Mouse (Mus musculus) layer of hippocampus, adult 2 months (tissue): ENCODE measurements around the gene Nek4. TPM values are rescaled to one million over a fixed set of nuclear protein-coding genes. Genes with fewer than 3 reads are reported as not detected.

Experiments used
- DNase-seq, 2 experiments: peaks; one replicate each; pipeline ENCODE4 v3.0.0; 2022; ENCODE audit warnings: low spot score in 2 of 2
- H3K27ac ChIP-seq: fragments of 200-600 bp; 2 replicates; pipeline ENCODE4 v1.8.1; 2022
- H3K4me3 ChIP-seq: fragments of 200-600 bp; 2 replicates; pipeline ENCODE4 v1.8.1; 2022; ENCODE audit warnings: mild to moderate bottlenecking
- CTCF ChIP-seq: fragments of 200-600 bp; conservative IDR thresholded peaks from 2 replicates; pipeline ENCODE4 v1.8.1; 2022; ENCODE audit warnings: antibody characterized with exemption, mild to moderate bottlenecking, moderate library complexity
- long read RNA-seq, 2 experiments: library from polyadenylated mRNA; stranded (forward); transcript quantifications; one replicate each; pipeline ENCODE4 v2.0.0; 2021; ENCODE audit warnings: borderline mapping rate in 2 of 2
- total RNA-seq, 2 experiments: library from RNA; stranded (reverse); gene quantifications; 2 replicates each; pipeline ENCODE4 v1.2.3; 2021

The Nek4 gene
- total RNA-seq, result 10 to 100 TPM; 19.1 to 21.9 TPM
- long read RNA-seq, experiment 1, full-length matches to known transcripts, result 12 of 19 reads
- long read RNA-seq, experiment 1, partial matches to known transcripts, result 4 of 19 reads
- long read RNA-seq, experiment 1, other reads (novel, unspliced or antisense), result 3 of 19 reads
- long read RNA-seq, experiment 2, full-length matches to known transcripts, result 16 of 25 reads
- long read RNA-seq, experiment 2, partial matches to known transcripts, result 3 of 25 reads
- long read RNA-seq, experiment 2, other reads (novel, unspliced or antisense), result 6 of 25 reads

GRCm38 (mm10) chr14:30951154-30951825 lies at the start of gene Nek4:
Gene Nek4, plus strand, starts transcription at chr14:30951377.
- peak; percentile 96 to 98 for DNase-seq
- peak; percentile 56 for TF ChIP-seq CTCF
- H3K27ac ChIP-seq, result peak within 1 kb of the TSS; percentile 89
- H3K4me3 ChIP-seq, result peak within 1 kb of the TSS; percentile 85

DNA sequence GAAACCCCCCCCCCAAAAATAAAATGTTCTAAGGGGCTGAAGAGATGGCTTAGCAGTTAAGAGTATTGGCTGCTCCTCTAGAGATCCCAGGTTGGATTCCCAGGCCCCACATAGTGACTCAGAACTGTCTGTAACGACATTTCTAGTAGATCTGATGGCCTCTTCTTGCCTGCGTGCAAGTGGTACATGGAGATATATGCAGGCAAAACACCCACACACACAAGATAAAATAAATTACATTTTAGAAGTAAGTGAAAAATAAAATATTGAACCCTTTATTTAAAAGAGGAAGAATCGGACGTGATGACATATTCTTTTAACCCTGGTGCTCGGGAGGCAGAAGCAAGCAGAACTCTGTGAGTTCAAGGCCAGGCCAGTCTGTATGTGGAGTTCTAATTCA lies 48.5 kb upstream of the Nek4 start:
- DNase-seq, result no peak
- H3K4me3 ChIP-seq, result no peak overlapping the region
- H3K27ac ChIP-seq, result no peak overlapping the region
- TF ChIP-seq CTCF, result no peak

DNA sequence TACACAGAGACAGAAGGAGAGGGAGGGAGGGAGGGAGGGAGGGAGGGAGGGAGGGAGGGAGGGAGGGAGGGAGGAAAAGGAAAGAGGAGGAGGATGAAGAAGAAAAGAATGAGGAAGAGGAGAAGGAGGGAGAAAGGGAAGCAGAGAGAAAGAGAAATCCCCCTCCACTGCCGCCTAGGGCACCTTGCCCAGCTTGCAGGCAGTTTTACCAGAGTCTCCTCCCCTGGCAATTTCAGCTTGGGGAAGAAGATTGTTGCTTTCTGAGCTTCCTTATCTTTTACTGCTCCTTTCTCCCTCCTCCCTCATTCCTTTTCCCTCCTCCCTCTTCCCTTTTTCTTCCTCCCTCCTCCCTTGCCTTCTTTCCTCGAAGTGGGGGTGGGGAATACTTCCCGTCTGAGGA lies 48.1 kb upstream of the Nek4 start:
- DNase-seq, result no peak
- Histone ChIP-seq H3K4me3 (no peak overlapping the region), H3K27ac (no peak overlapping the region)
- TF ChIP-seq CTCF, result no peak

GRCm38 (mm10) chr14:30904307-30904706 lies 46.9 kb upstream of the Nek4 start:
- no peak for DNase-seq
- Histone ChIP-seq H3K27ac (no peak overlapping the region), H3K4me3 (no peak overlapping the region)
- TF ChIP-seq CTCF, result no peak

GRCm38 (mm10) chr14:30906001-30906400 lies 45.2 kb upstream of the Nek4 start:
- Histone ChIP-seq H3K27ac (no peak overlapping the region), H3K4me3 (no peak overlapping the region)
- no peak for DNase-seq
- no peak for TF ChIP-seq CTCF

DNA sequence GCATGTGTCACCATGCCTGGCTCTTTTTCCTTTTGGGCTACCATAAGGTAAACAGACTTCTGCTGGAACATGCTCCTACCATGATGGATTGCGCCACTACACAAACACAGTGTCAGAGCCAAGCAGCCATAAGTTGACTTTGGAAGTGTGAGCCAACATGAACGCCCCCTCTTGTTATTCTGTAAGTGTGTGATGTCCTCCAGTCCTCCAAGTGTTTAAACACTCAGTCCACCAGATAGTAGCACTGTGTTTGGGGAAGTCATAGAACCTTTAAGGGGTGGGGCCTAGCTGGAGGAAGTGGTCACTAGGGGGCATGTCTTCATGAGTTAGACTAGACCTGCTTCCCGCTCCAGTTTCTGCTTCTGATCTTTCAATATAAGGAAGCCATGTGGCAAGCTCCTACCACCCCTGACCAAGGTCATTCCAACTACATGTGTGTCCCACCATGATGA lies 43.3 kb upstream of the Nek4 start:
- Histone ChIP-seq H3K27ac (no peak overlapping the region), H3K4me3 (no peak overlapping the region)
- peak in 1 of 2 experiments; percentile 12 for DNase-seq
- no peak for TF ChIP-seq CTCF

DNA sequence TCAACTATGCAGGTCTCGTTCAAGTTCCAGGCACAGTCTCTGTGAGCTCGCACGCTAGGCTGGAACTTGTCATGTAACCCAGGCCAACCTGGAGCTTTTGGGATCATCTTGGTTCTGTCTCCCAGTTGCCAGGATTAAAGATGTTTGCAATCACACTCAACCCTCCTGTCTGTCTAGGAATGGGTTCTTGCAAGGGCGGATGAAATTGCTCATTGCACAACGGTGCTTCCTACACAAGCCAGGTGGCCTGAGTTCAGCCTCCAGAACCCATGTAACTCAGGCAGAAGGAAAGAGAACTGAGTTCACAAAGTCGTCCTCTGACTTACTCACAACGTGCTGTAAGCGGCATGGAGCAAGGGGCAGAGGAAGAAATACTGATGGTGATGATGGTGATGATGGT lies 40.0 kb upstream of the Nek4 start:
- Histone ChIP-seq H3K27ac (no peak overlapping the region), H3K4me3 (no peak overlapping the region)
- no peak for DNase-seq
- TF ChIP-seq CTCF, result no peak

DNA sequence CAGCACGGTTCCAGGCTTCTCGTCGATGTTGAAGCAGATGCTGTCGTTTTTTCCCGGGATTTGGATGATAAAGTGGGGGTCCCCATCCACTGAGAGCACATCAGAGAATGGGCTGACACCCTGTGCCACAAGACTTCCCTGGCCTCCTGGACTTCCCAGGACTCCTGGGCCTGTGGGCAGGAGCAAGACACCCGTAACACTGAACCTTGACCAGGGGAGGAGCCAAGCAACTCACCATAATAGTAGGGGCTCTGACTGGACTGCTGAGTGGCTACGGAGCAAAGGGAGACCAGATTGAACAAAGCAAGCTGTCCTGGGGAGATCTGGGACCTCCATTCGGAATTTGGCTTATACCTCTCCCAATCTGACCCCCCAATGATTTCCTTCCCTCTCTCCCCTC lies 38.5 kb upstream of the Nek4 start:
- TF ChIP-seq CTCF, result no peak
- Histone ChIP-seq H3K27ac (no peak overlapping the region), H3K4me3 (no peak overlapping the region)
- DNase-seq, result no peak

GRCm38 (mm10) chr14:30913404-30913803 lies 37.8 kb upstream of the Nek4 start:
- DNase-seq, result no peak

GRCm38 (mm10) chr14:30916516-30916915 lies 34.7 kb upstream of the Nek4 start:
- no peak overlapping the region for H3K27ac ChIP-seq
- H3K4me3 ChIP-seq, result no peak overlapping the region
- TF ChIP-seq CTCF, result no peak
- DNase-seq, result no peak

More at GRCm38 (mm10) chr14:30913404-30913803, 37.8 kb upstream of the Nek4 start:
- H3K4me3 ChIP-seq, result no peak overlapping the region
- TF ChIP-seq CTCF, result no peak
- H3K27ac ChIP-seq, result 0 out of 2 replicates have a peak overlapping the region, but pooled peaks have one; percentile 5

DNA sequence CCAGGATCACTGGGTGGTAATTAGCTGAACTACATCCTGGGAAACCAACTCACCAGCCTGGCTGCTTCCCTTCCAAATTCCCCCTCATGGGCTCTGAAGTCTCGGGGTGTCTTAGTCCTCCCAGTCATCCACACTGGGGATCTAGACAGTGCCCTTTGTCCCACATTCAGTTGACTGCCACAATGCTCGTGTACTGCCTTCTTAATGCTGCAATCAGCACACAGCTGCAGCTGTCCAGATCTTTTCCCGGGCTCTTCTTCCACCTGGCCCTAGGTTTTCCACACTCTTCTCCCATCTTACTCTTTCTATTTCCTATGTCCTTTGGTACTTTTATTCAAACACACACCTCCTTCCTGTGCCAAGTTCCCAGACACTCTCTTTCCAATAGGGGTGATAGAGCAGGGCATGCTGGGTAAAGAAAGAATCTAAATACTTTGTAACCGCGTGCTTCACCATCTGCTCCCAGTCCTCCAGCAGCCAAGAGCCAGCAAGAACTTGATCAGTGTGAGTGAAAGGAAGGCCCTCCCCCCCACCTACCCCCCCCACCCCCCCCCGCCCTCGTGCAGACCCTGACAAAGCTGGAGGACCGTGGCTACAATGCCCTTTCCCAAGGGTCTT lies 29.0 kb upstream of the Nek4 start:
- H3K4me3 ChIP-seq, result no peak overlapping the region
- DNase-seq, result peak; percentile 29 to 48
- peak overlapping the region; percentile 71; the same call in 1 of the 2 replicates for H3K27ac ChIP-seq
- TF ChIP-seq CTCF, result no peak

- TF ChIP-seq CTCF, result no peak
- H3K4me3 ChIP-seq, result no peak within 1 kb of the TSS; the same call in 1 of the 2 replicates
- DNase-seq, result peak; percentile 30 to 60
- peak within 1 kb of the TSS; percentile 71 for H3K27ac ChIP-seq
Measured at GRCm38 (mm10) chr14:30923375-30924105, 27.6 kb upstream of the Nek4 start, which contains the start of gene Itih3. Gene Itih3, minus strand, starts transcription at chr14:30923760.

DNA sequence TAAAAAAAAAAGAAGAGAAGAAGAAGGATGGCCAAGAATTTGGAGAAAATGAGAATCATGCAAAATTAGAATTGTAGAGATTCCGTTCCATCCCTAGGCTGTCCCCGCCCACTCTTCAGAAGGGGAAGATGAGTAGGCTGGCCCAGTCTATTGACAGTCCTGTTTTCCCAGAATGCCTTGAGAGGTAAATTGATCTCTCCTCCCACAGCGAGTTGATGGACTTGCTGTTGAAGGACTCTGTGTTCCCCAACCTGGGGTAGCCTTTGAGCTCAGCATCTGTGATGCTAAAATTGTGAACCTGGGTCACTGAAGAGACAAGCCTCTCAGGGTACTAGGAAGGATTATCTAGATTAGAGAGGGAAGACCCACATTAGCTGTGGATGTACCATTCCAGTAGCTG lies 25.7 kb upstream of the Nek4 start:
- TF ChIP-seq CTCF, result no peak
- DNase-seq, result no peak
- Histone ChIP-seq H3K27ac (no peak overlapping the region), H3K4me3 (no peak overlapping the region)
